Mouse (Mus musculus): Measurements from ENCODE around the gene Col23a1.

Col23a1 gene

GRCm38 (mm10) chr11:51539759-51540282, 250.1 kb downstream of the Col23a1 start:
- DNase-seq (ENCODE audit: low spot score in 2 of 2), result peak; percentile 90 to 96

DNA sequence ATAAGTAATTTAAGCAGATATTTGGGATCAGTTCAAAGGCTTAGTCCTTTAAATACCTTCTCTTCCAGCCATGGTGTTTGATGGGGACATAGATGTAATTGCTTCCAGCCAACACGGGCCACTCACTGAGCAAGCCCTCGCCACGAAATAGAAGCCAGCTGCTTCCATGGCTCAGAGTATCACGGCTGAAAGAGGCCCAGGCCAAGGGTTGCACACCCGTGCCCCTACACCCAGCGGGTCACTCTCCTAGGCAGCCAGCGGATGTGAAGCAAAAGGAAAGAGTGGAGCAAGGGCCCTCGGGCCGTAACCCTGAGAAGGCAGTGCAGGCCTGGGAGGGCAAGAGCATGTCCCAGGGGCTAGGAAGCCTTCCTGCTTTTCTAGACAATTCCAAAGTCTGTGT, 252.7 kb downstream of the Col23a1 start:
- peak in 1 of 2 experiments; percentile 22 for DNase-seq (ENCODE audit: low spot score in 2 of 2)

DNA sequence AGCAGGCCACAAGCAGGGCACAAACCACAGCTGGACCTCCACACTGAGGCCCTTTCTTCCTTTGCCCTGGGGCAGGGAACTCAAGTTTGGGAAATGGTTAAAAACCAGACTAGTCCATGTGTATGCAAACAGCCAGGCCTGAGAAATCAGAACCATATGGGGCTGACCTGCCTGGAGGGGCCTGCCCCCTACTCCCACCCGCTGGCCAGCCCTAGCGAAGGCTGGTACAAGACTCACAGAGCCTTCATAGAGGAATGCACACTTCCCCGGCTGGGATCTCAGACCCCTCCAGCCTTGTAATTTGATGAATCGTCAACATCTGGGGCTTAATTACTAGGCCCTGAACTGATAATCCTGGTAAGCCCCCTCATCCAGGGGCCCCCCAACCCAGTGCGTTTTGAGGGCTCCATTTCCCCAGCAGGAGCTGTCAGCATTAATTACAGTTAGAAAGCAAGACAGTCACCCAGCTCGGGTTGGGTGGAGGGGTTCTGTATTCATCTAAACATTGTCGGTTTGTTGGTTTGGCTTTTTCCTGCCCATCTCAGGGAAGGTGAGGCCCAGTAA, 253.8 kb downstream of the Col23a1 start:
- DNase-seq (ENCODE audit: low spot score in 2 of 2), result no peak

- no peak for DNase-seq (ENCODE audit: low spot score in 2 of 2)
Observed at GRCm38 (mm10) chr11:51544413-51544812, 254.7 kb downstream of the Col23a1 start.

DNA sequence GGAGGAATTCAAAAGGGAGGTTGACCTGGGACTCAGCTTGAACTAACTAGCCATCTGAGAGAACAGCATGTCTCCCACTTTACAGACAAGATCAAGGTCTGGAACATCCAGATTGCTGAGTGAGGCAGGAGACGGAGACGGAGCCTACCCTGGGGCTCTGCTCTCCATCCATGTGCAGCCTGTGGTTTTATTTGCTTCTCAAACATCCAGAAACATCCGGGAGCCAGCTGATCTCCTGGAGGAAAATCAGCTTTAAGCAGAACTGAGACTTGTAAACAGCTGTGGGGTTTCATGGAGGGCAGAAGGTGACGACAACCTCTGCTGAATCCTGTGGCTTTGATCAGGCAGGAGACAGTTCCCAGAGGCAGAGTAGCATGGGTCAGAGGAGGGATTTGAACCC, 256.1 kb downstream of the Col23a1 start:
- no peak for DNase-seq (ENCODE audit: low spot score in 2 of 2)

- DNase-seq (ENCODE audit: low spot score in 2 of 2), result peak in 1 of 2 experiments; percentile 32
Observed at GRCm38 (mm10) chr11:51551253-51551652, 261.5 kb downstream of the Col23a1 start.

GRCm38 (mm10) chr11:51552091-51552490, 262.4 kb downstream of the Col23a1 start:
- DNase-seq (ENCODE audit: low spot score in 2 of 2), result no peak

DNA sequence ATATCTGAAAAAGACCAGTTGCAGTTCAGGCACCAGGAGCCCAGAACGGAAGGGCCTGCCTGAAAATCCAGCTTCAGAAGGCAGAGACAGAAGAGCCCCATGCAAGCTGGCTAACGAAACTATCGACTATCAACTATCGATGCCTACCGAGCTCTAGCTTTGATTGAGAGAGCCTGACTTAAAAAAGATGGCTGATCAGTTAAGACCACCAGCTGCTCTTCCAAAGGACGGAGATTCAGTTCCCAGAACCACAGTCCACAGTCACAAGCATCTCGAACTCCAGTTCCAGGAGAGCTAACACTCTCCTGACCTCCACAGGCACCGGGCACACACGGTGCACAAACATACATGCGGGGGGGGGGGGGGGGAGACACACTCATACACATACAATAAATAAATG, 264.9 kb downstream of the Col23a1 start:
- DNase-seq (ENCODE audit: low spot score in 2 of 2), result no peak

DNA sequence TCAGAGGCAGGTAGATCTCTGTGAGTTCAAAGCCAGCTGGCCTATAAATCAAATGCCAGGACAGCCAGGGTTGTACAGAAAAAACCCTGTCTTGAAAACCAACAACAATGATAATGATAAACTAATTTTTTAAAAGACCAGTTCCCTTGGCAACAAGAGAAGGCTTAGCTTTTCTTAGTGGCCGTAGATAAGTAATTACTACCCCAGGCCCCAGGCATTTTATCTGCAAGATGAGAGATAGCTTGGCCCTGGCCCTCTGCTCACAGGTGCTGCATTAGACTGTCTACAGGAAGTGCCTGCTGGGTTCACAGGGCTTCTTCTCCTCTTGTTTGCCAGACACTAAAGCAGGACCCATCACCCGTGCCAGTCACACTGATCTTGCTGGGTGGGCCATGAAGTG, 265.3 kb downstream of the Col23a1 start:
- no peak for DNase-seq (ENCODE audit: low spot score in 2 of 2)

DNA sequence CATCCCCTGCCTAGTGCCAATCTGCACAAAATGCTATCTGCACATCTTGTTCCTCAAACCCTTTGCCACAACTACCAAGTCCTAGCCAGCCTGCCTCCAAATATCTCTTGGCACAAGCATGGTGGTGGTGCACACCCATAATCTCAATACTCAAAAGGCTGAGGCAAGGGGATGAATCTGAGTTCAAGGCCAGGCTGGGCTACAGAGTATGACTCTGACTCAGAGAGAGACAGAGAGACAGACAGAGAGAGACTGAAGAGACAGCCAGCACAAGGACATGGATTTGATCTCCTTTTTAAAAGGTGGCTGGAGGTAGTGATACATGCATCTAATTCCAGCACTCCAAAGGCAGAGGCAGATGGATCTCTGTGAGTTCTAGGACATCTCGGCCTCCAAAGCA, 273.6 kb downstream of the Col23a1 start:
- no peak for DNase-seq (ENCODE audit: low spot score in 2 of 2)

DNA sequence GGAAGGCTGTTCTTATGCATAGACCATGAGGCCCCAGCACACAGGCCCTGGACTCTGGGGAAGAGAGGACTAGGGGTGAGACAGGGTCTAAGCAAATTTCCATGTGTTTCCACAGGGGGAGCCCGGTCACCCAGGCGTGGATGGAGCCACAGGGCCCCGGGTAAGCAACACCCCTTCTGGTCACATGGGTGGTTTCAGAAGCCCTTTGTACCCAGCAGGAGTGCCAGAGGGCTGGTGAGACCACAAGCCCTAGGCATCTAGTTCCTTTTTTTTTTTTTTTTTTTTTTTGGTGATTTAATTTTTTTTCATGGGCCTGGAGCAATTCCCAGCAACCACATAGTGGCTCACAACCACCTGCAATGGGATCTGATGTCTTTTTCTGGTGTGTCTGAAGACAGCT, 275.3 kb downstream of the Col23a1 start:
- peak in 1 of 2 experiments; percentile 46 for DNase-seq (ENCODE audit: low spot score in 2 of 2)

DNA sequence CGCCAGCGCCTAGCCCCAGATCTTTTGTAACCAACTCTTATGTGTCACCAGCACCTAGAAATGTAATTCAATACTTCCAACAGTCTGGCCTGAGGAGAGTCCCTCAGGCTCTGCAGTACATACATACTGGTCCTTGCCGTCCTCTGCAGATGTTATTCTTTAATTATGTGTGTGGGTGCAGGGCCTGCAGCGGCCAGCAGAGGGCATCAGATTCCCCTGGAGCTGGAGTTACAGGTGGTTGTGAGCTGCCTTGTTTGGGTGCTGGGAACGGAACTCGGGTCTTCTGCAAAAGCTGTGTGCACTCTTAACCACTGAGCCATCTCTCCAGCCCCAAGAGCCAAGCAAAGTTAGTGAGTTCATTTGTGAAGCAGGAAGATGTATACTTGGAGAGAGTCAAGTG, 276.2 kb downstream of the Col23a1 start:
- DNase-seq (ENCODE audit: low spot score in 2 of 2), result peak in 1 of 2 experiments; percentile 39

- DNase-seq (ENCODE audit: low spot score in 2 of 2), result no peak
Observed at GRCm38 (mm10) chr11:51568801-51569200, 279.1 kb downstream of the Col23a1 start.

DNA sequence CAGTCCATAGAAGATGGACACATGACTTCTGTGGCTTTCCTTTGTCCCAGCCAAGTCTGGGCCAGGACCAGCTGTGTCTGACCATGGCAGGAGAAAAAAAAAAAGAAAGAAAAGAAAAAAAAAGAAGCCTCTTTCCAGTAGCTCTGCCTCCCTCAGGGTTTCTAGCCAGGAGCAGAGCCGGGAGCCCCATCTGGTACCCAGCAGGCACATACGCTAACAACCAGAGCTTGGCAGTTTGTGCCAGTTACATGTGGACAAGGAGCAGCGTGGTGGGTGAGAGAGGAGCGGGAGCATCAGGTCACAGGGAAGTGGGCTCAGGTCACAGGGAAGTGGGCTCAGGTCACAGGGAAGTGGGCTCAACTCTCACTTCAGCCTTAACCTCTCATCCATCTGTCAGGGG, 286.7 kb downstream of the Col23a1 start:
- DNase-seq (ENCODE audit: low spot score in 2 of 2), result no peak

GRCm38 (mm10) chr11:51577587-51577986, 287.9 kb downstream of the Col23a1 start:
- peak in 1 of 2 experiments; percentile 53 for DNase-seq (ENCODE audit: low spot score in 2 of 2)

GRCm38 (mm10) chr11:51579024-51579423, 289.3 kb downstream of the Col23a1 start:
- DNase-seq (ENCODE audit: low spot score in 2 of 2), result no peak

DNA sequence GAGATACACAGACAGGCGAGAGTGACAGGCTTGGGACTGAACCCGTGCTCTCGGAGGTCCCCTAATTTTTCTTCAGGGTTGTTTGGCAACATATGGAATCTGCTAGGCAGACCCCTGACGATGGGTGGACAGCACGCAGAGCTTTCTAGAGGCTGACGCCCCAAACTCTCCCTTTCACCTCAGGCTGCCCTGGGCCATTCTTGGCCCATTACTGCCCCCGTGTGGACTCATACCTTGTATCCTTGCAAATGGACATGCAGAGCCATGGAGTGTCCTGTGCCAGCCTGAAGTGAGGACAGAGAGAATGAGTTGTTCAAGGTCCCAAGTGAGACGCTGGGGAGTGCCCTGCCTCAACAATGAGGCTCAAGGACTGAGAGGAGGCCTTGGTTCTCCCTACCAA, 293.0 kb downstream of the Col23a1 start:
- DNase-seq (ENCODE audit: low spot score in 2 of 2), result peak; percentile 76 to 88

GRCm38 (mm10) chr11:51584057-51584430, 294.3 kb downstream of the Col23a1 start:
- peak; percentile 42 to 53 for DNase-seq (ENCODE audit: low spot score in 2 of 2)

GRCm38 (mm10) chr11:51584431-51585248, 294.9 kb downstream of the Col23a1 start, which contains the start of gene Phykpl:
Gene Phykpl, plus strand, starts transcription at chr11:51584757.
- DNase-seq (ENCODE audit: low spot score in 2 of 2), result peak; percentile 96 to 98

- DNase-seq (ENCODE audit: low spot score in 2 of 2), result no peak
Observed at GRCm38 (mm10) chr11:51585608-51586252, 296.0 kb downstream of the Col23a1 start.

DNA sequence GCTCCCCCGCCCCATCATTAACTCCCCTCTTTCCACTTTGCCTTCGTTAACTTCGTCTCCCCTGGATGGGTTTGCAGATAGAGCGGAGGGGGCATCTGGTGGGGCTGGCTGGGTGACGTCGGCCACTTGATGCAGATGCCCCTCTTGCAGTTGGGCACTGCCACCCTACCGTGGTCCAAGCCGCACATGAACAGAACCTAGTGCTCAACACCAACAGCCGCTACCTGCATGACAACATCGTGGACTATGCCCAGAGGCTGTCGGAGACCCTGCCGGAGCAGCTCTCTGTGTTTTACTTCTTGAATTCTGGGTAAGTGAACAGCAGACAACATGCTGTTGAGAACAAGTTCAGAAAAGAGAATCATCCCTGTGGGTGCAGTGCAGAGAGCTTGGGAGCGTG, 296.7 kb downstream of the Col23a1 start:
- no peak for DNase-seq (ENCODE audit: low spot score in 2 of 2)

DNA sequence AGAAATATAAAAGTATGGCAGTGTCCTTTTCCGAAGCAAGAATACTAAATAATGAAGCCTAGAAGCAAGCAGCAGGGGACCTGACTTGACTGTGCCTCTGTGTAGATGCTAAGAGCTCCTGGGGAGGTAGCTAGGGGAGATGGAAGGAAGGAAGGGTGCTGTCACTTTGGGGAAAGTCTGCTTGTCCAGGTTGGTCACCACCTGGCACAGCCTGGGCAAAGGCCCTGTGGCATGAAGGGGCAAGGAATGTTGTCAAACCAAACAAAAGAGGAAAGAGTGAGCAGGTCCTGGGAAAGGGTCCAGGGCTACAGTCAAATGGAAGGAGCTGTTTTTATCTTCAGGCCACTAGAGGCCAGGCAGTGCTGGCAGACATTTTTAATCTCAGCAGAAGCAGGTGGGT, 297.3 kb downstream of the Col23a1 start:
- no peak for DNase-seq (ENCODE audit: low spot score in 2 of 2)

GRCm38 (mm10) chr11:51588833-51589232, 299.1 kb downstream of the Col23a1 start:
- no peak for DNase-seq (ENCODE audit: low spot score in 2 of 2)

All from spleen, postnatal 10 days (tissue).